Mouse (Mus musculus) retina, postnatal 1 day (tissue): Measurements from ENCODE around the gene Maip1.

Source experiments
- DNase-seq: peaks from one replicate; pipeline ENCODE4 v3.0.0-alpha.2; 2012

Maip1 gene

GRCm38 (mm10) chr1:57406187-57407151 lies at the start of gene Maip1, which contains the start of gene Tyw5:
Gene Maip1, plus strand, starts transcription at chr1:57406328.
Gene Tyw5, minus strand, starts transcription at chr1:57407101.
- DNase-seq: peak; percentile 94

GRCm38 (mm10) chr1:57358546-57358945 lies 47.6 kb upstream of the Maip1 start:
- DNase-seq: no peak

GRCm38 (mm10) chr1:57367446-57367845 lies 38.7 kb upstream of the Maip1 start:
- DNase-seq: no peak

GRCm38 (mm10) chr1:57369111-57369510 lies 37.0 kb upstream of the Maip1 start:
- DNase-seq: no peak

GRCm38 (mm10) chr1:57370451-57370850 lies 35.7 kb upstream of the Maip1 start:
- no peak for DNase-seq

- no peak for DNase-seq
Observed at GRCm38 (mm10) chr1:57375276-57375675, 30.9 kb upstream of the Maip1 start.

GRCm38 (mm10) chr1:57376806-57377205 lies 29.3 kb upstream of the Maip1 start:
- no peak for DNase-seq

- DNase-seq: peak; percentile 96
Observed at GRCm38 (mm10) chr1:57377376-57378341, 28.5 kb upstream of the Maip1 start, which contains the start of gene 1700066M21Rik. Gene 1700066M21Rik, plus strand, starts transcription at chr1:57377620.

- DNase-seq: no peak
Observed at GRCm38 (mm10) chr1:57386519-57386918, 19.6 kb upstream of the Maip1 start.

GRCm38 (mm10) chr1:57387876-57388275 lies 18.3 kb upstream of the Maip1 start:
- no peak for DNase-seq

GRCm38 (mm10) chr1:57388402-57389155 lies 17.5 kb upstream of the Maip1 start:
- DNase-seq: no peak

GRCm38 (mm10) chr1:57390993-57391790 lies 14.9 kb upstream of the Maip1 start:
- no peak for DNase-seq

GRCm38 (mm10) chr1:57392417-57392816 lies 13.7 kb upstream of the Maip1 start:
- no peak for DNase-seq

GRCm38 (mm10) chr1:57394051-57394450 lies 12.1 kb upstream of the Maip1 start:
- DNase-seq: peak; percentile 68

GRCm38 (mm10) chr1:57400321-57400720 lies 5.8 kb upstream of the Maip1 start:
- DNase-seq: no peak

GRCm38 (mm10) chr1:57400877-57401276 lies 5.3 kb upstream of the Maip1 start:
- DNase-seq: no peak

- DNase-seq: peak; percentile 83
Observed at GRCm38 (mm10) chr1:57402116-57402515, 4.0 kb upstream of the Maip1 start.

- DNase-seq: no peak
Observed at GRCm38 (mm10) chr1:57408994-57409393, 2.9 kb downstream of the Maip1 start.

- no peak for DNase-seq
Observed at GRCm38 (mm10) chr1:57413397-57413796, 7.3 kb downstream of the Maip1 start.

- DNase-seq: peak; percentile 64
Observed at GRCm38 (mm10) chr1:57423696-57424095, 17.6 kb downstream of the Maip1 start.
